Mouse (Mus musculus) spleen, postnatal 10 days (tissue): ENCODE results near the gene Gimd1.

ENCODE experiments used
- DNase-seq, 2 experiments: peaks; one replicate each; pipeline ENCODE4 v3.0.0; 2021 to 2022; ENCODE audit warnings: low spot score in 2 of 2

Gimd1 gene

GRCm38 (mm10) chr3:132629601-132630239, at the start of gene Gimd1:
TSS of gene Gimd1 (plus strand) at chr3:132629820.
- DNase-seq, result no peak

- no peak for DNase-seq
Measured at GRCm38 (mm10) chr3:132581198-132581597, 48.4 kb upstream of the Gimd1 start.

- DNase-seq, result no peak
Measured at GRCm38 (mm10) chr3:132582339-132582738, 47.3 kb upstream of the Gimd1 start.

GRCm38 (mm10) chr3:132585122-132585972, 44.3 kb upstream of the Gimd1 start:
- no peak for DNase-seq

- no peak for DNase-seq
Measured at GRCm38 (mm10) chr3:132588146-132588545, 41.5 kb upstream of the Gimd1 start.

GRCm38 (mm10) chr3:132590010-132590409, 39.6 kb upstream of the Gimd1 start:
- DNase-seq, result no peak

GRCm38 (mm10) chr3:132590604-132591003, 39.0 kb upstream of the Gimd1 start:
- no peak for DNase-seq

GRCm38 (mm10) chr3:132628741-132629140, 879 bp upstream of the Gimd1 start:
- DNase-seq, result no peak

- DNase-seq, result no peak
Measured at GRCm38 (mm10) chr3:132633261-132633660, 3.6 kb downstream of the Gimd1 start.

- DNase-seq, result no peak
Measured at GRCm38 (mm10) chr3:132637080-132637479, 7.5 kb downstream of the Gimd1 start.

- no peak for DNase-seq
Measured at GRCm38 (mm10) chr3:132644071-132644470, 14.5 kb downstream of the Gimd1 start.

GRCm38 (mm10) chr3:132646814-132647213, 17.2 kb downstream of the Gimd1 start:
- DNase-seq, result no peak

- DNase-seq, result no peak
Measured at GRCm38 (mm10) chr3:132649368-132649767, 19.7 kb downstream of the Gimd1 start.

- DNase-seq, result no peak
Measured at GRCm38 (mm10) chr3:132650191-132650590, 20.6 kb downstream of the Gimd1 start.

- no peak for DNase-seq
Measured at GRCm38 (mm10) chr3:132651776-132652175, 22.2 kb downstream of the Gimd1 start.

- DNase-seq, result no peak
Measured at GRCm38 (mm10) chr3:132653959-132654358, 24.3 kb downstream of the Gimd1 start.

GRCm38 (mm10) chr3:132655955-132656354, 26.3 kb downstream of the Gimd1 start:
- no peak for DNase-seq

- no peak for DNase-seq
Measured at GRCm38 (mm10) chr3:132677494-132677893, 47.9 kb downstream of the Gimd1 start.

GRCm38 (mm10) chr3:132683447-132684230, 54.0 kb downstream of the Gimd1 start, which contains the start of gene Tbck:
TSS of gene Tbck (plus strand) at chr3:132684144.
- DNase-seq, result peak; percentile 87 to 92

- no peak for DNase-seq
Measured at GRCm38 (mm10) chr3:132684231-132684928, 54.8 kb downstream of the Gimd1 start, which contains the start of gene Aimp1. TSS of gene Aimp1 (minus strand) at chr3:132684370.
